In genomic region chr19:29562603-29563002, GRCm38 (mm10) we compare ENCODE assay signal across 11 mouse cellular contexts.
"Had no signal": no experiment of that assay in that cellular context is flagged by ENCODE, and none has a peak within 500 bp of the region (broad histone marks: within the 10 kb centered on the region; RNA-seq: fewer than 3 reads in every experiment).

No protein-coding gene starts in this region.

- H3K4me3 ChIP-seq: left cerebral cortex, adult 2 months; limb, embryonic 10.5 days; liver, embryonic 15.5 days; midbrain, embryonic 12.5 days; neural tube, embryonic 13.5 days had no signal

- DNase-seq: kidney, postnatal 10 days; retina, postnatal 1 day; right cerebral cortex, postnatal 4 days; spleen, adult 18-20 months; thymus, adult 2 months; thymus, postnatal 25 days had no signal

- H3K27me3 ChIP-seq: liver, embryonic 15.5 days; midbrain, embryonic 12.5 days; neural tube, embryonic 13.5 days had no signal

- H3K27ac ChIP-seq: left cerebral cortex, adult 2 months; limb, embryonic 10.5 days; liver, embryonic 15.5 days; midbrain, embryonic 12.5 days; neural tube, embryonic 13.5 days had no signal

- H3K4me1 ChIP-seq: limb, embryonic 10.5 days; midbrain, embryonic 12.5 days; neural tube, embryonic 13.5 days had no signal
